Mouse (Mus musculus) cerebellum, adult 2 months (tissue): Measurements from ENCODE around the gene Plekha6.

Experiments
- CTCF ChIP-seq: fragments of 200-500 bp; IDR thresholded peaks from 2 replicates; pipeline ENCODE4 v1.5.1; 2011; ENCODE audit warnings: low read depth, mild to moderate bottlenecking, control low read depth, low read length, moderate library complexity, borderline replicate concordance; ENCODE audit not compliant: insufficient read depth
- POLR2A ChIP-seq: fragments of 200-500 bp; IDR thresholded peaks from 2 replicates; pipeline ENCODE4 v1.6.1; 2011; ENCODE audit warnings: low read length, control low read depth, borderline replicate concordance; ENCODE audit not compliant: insufficient read depth

DNA sequence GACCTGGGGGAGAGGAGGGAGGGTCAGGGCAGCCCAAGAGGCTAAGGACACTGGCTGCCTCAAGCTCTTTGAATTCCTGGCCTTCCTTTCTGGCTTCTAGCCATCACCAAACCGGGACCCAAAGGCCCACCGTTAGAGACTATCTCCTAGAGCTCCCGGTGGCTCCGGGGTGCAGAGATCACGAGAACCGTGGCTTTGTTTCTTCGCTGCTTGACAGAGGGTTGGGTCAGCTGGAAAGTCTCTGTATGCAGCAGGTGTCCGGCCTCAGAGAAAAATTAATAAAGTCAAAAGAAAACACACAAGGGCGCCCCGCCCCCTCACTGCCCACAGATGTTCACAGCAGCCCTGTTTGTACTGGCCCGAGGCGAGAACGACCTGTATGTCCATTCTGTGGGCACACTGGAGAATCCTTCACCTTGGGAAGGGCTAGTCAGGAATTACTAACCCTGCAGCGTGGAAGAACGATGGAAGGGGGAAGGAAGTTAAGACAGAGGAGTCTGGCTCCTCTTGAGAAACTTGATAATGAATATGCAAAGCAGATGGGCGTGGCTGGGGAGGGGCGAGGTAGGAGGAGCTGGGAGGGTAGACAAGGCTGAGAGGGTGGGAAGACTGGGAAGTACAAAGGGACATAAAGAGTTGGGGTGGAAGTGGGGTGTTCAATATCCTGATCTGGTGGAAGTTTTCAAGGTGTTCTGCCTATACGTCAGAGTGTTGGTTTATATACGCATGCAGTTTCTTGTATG, 4.5 kb downstream of the Plekha6 start:
- TF ChIP-seq POLR2A (no peak), CTCF (no peak)
